Mouse (Mus musculus) liver, embryonic 14.5 days (tissue): ENCODE measurements at regions not wholly inside any gene's neighbourhood (a gene's known extent, or its start where the extent isn't known, plus 50 kb on each side); places are given as distances from the start of the nearest gene placed in this dataset.

Source experiments
- CTCF ChIP-seq: IDR thresholded peaks from 2 replicates; pipeline ENCODE4 v1.5.1; 2016; ENCODE audit warnings: antibody characterized with exemption, low read depth, control low read depth
- EP300 ChIP-seq: IDR thresholded peaks from 2 replicates; pipeline ENCODE4 v1.6.1; 2016; ENCODE audit warnings: antibody characterized with exemption, low read depth

- TF ChIP-seq CTCF = peak; percentile 91
- TF ChIP-seq EP300 = no peak
Observed at GRCm38 (mm10) chr9:66646226-66646625, 53.3 kb upstream of the Usp3 start.
